Mouse (Mus musculus): ENCODE results near the gene Asb10.

The Asb10 gene

GRCm38 (mm10) chr5:24486738-24487137 is 54.0 kb downstream of the Asb10 start:
- no peak for DNase-seq

- DNase-seq, result peak; percentile 96 to 98
Observed at GRCm38 (mm10) chr5:24486097-24486496, 54.7 kb downstream of the Asb10 start.

GRCm38 (mm10) chr5:24484963-24485362 is 55.8 kb downstream of the Asb10 start:
- peak in 1 of 2 experiments; percentile 40 for DNase-seq

GRCm38 (mm10) chr5:24483326-24483725 is 57.5 kb downstream of the Asb10 start:
- peak; percentile 83 to 88 for DNase-seq
